Mouse (Mus musculus) heart, embryonic 12.5 days (tissue): ENCODE data around the gene Bbx. TPM values are rescaled to one million over a fixed set of nuclear protein-coding genes. Genes with fewer than 3 reads are reported as not detected.

ENCODE experiments used
- ATAC-seq: fragments of 200-750 bp; cut with Nextera tagmentation; 2 replicates; pipeline ENCODE4 v1.8.0; 2017; ENCODE audit warnings: moderate TSS enrichment, moderate library complexity; ENCODE audit not compliant: insufficient number of reproducible peaks, low FRiP score
- H3K27ac ChIP-seq: fragments of 300-500 bp; sonication (generic); 2 replicates; pipeline ENCODE4 v1.5.1; 2016; ENCODE audit warnings: mild to moderate bottlenecking, moderate library complexity; ENCODE audit not compliant: poor library complexity, severe bottlenecking
- H3K27me3 ChIP-seq: fragments of 300-500 bp; sonication (generic); replicated peaks from 2 replicates; pipeline ENCODE4 v1.6.1; 2016; ENCODE audit warnings: mild to moderate bottlenecking, moderate library complexity
- H3K36me3 ChIP-seq: fragments of 300-500 bp; sonication (generic); 2 replicates; pipeline ENCODE4 v1.6.1; 2016; ENCODE audit warnings: mild to moderate bottlenecking, moderate library complexity
- H3K4me1 ChIP-seq: fragments of 300-500 bp; sonication (generic); replicated peaks from 2 replicates; pipeline ENCODE4 v1.6.1; 2016; ENCODE audit warnings: mild to moderate bottlenecking
- H3K4me2 ChIP-seq: fragments of 300-500 bp; sonication (generic); 2 replicates; pipeline ENCODE4 v1.6.1; 2016; ENCODE audit warnings: mild to moderate bottlenecking, moderate library complexity
- H3K4me3 ChIP-seq: fragments of 300-500 bp; sonication (generic); 2 replicates; pipeline ENCODE4 v1.5.1; 2016; ENCODE audit warnings: mild to moderate bottlenecking
- H3K9ac ChIP-seq: fragments of 300-500 bp; sonication (generic); 2 replicates; pipeline ENCODE4 v1.6.1; 2016; ENCODE audit warnings: mild to moderate bottlenecking, moderate library complexity
- H3K9me3 ChIP-seq: fragments of 300-500 bp; sonication (generic); replicated peaks from 2 replicates; pipeline ENCODE4 v1.6.1; 2016; ENCODE audit warnings: mild to moderate bottlenecking, moderate library complexity
- WGBS: fragments of 180-500 bp; shearing (Covaris S2); methylation state at CpG from one replicate; pipeline ENCODE4 v1.1.7; 2016; 5-methylcytosine and 5-hydroxymethylcytosine counted together
- polyA plus RNA-seq: library from polyadenylated mRNA; unstranded; fragments of >200 nt; fragmentation: Nextera tagmentation; extraction: Ambion mirVana; gene quantifications from 2 replicates; pipeline ENCODE4 v1.2.1, GENCODE M21; 2016

Gene Bbx
- polyA plus RNA-seq, 1 experiment from 2014 or later = 37.7 TPM

DNA sequence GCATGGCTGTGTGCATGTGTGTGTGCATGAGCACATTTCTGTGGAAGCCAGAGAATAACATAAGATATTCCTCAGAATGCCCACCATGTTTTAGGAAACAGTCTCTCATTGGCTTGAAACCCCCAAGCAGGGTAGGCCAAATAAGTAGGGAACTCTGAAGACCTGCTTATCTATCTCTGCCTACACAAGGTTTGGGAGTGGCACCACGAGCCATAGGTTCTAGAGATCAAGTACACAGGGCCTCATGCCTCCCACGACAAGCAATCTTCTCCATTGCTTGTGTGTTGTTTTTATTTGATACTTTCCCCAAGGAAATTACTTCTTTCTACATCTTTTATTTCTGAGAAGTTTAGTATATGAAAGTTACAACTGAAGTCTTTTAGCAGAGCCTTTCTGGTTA is 61.8 kb downstream of the Bbx start:
- H3K4me1 ChIP-seq = peaks cover 13% of the 10 kb centered on the region

GRCm38 (mm10) chr16:50366556-50366955 is 65.6 kb downstream of the Bbx start:
- no peaks in the 10 kb centered on the region for H3K36me3 ChIP-seq
- 27% methylated on average over 5 of the region's 5 CpGs for WGBS
- no peak for ATAC-seq
- no peak overlapping the region for H3K9ac ChIP-seq
- no peaks in the 10 kb centered on the region for H3K9me3 ChIP-seq
- no peaks in the 10 kb centered on the region for H3K27me3 ChIP-seq
- peaks cover 26% of the 10 kb centered on the region for H3K4me1 ChIP-seq
- H3K4me3 ChIP-seq = no peak overlapping the region
- no peak overlapping the region; the same call in 1 of the 2 replicates for H3K27ac ChIP-seq
- H3K4me2 ChIP-seq = 0 out of 2 replicates have a peak overlapping the region, but pooled peaks have one; percentile 28

More for the DNA sequence above, 61.8 kb downstream of the Bbx start:
- no peak overlapping the region for H3K4me2 ChIP-seq
- no peak for ATAC-seq
- 60% methylated on average over 2 of the region's 2 CpGs for WGBS
- H3K9ac ChIP-seq = no peak overlapping the region
- no peaks in the 10 kb centered on the region for H3K27me3 ChIP-seq
- H3K4me3 ChIP-seq = no peak overlapping the region
- H3K9me3 ChIP-seq = no peaks in the 10 kb centered on the region
- H3K36me3 ChIP-seq = no peaks in the 10 kb centered on the region
- no peak overlapping the region for H3K27ac ChIP-seq

- H3K4me3 ChIP-seq = peak overlapping the region; percentile 50
Measured at GRCm38 (mm10) chr16:50364189-50365059, 67.8 kb downstream of the Bbx start.

DNA sequence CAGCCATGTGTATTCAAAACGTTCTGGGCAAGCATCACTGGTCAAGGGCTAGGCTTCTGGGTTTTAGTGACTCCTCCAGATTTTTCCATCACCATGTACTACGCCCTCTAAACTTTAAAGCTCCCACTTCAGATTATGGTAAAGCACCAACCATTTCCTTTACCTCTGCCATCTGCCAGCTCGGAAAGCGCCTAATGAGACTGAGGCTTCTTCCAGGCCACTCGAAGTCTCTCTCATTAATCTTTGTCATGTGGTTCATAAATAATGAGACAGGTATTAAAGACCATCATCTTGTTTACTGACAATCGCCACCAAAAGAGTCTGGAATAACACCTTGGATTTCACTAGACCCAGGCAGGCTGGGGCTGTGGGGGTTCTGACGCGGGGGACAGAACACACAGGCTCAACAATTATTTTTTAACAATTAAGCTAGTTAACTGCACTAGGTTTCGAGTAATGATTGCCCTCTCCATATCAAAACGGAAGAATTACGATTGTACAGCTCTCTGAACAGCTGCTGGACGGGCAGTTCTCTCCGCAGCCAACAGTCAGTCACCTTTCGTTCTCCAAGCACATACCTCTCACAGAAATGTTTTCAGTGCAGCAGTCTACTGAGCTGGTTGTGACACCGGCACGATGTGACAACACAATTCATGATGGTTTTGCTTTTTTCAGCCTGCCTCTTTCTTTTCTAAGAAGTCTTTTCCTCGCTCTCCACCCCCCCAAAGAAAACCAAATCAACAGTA is 68.6 kb downstream of the Bbx start:
- Histone ChIP-seq H3K27ac (peak overlapping the region; percentile 84), H3K4me1 (peaks cover 29% of the 10 kb centered on the region), H3K4me3 (peak overlapping the region; percentile 50), H3K9me3 (no peaks in the 10 kb centered on the region), H3K4me2 (peak overlapping the region; percentile 64), H3K27me3 (no peaks in the 10 kb centered on the region), H3K36me3 (no peaks in the 10 kb centered on the region), H3K9ac (peak overlapping the region; percentile 54)
- 59% methylated on average over 17 of the region's 17 CpGs for WGBS
- ATAC-seq = no peak

More at GRCm38 (mm10) chr16:50364189-50365059, 67.8 kb downstream of the Bbx start:
- peak; percentile 90 for ATAC-seq
- H3K27me3 ChIP-seq = no peaks in the 10 kb centered on the region
- H3K9me3 ChIP-seq = no peaks in the 10 kb centered on the region
- H3K36me3 ChIP-seq = no peaks in the 10 kb centered on the region
- H3K4me1 ChIP-seq = peaks cover 29% of the 10 kb centered on the region
- WGBS = 15% methylated on average over 11 of the region's 11 CpGs
- peak overlapping the region; percentile 64 for H3K4me2 ChIP-seq
- H3K9ac ChIP-seq = peak overlapping the region; percentile 54
- peak overlapping the region; percentile 84 for H3K27ac ChIP-seq

DNA sequence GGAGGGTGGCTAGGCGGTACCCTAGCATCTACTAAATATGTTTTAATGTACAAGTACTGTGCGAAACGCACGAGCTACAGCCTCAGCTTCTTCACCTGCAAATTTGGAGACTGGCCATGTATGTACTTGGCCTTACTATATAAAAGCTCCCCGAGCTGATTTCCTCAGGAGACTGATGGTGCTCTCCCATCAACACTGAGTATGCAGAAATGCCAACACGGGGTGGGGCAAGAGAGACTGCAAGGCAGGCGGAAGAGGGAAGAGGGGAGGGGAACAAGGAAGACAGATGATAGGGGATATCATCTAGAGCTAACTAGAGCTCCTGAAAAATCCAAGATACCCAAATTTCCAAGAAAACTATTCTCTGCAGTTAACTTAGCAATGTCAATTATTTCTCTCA is 71.6 kb downstream of the Bbx start:
- Histone ChIP-seq H3K36me3 (0 out of 2 replicates have a peak, but pooled peaks cover 2% of the 10 kb centered on the region), H3K27me3 (no peaks in the 10 kb centered on the region), H3K27ac (no peak overlapping the region), H3K9ac (no peak overlapping the region), H3K9me3 (no peaks in the 10 kb centered on the region), H3K4me2 (no peak overlapping the region), H3K4me1 (peaks cover 22% of the 10 kb centered on the region), H3K4me3 (no peak overlapping the region)
- 74% methylated on average over 7 of the region's 7 CpGs for WGBS
- no peak for ATAC-seq

GRCm38 (mm10) chr16:50329684-50330083 is 102.5 kb downstream of the Bbx start:
- ATAC-seq = no peak
- Histone ChIP-seq H3K9ac (no peak overlapping the region), H3K36me3 (no peaks in the 10 kb centered on the region), H3K4me2 (no peak overlapping the region), H3K9me3 (no peaks in the 10 kb centered on the region), H3K4me3 (no peak overlapping the region), H3K27ac (no peak overlapping the region), H3K4me1 (no peaks in the 10 kb centered on the region), H3K27me3 (no peaks in the 10 kb centered on the region)
- WGBS = 91% methylated on average over 2 of the region's 2 CpGs

GRCm38 (mm10) chr16:50324746-50325145 is 107.4 kb downstream of the Bbx start:
- no peaks in the 10 kb centered on the region for H3K9me3 ChIP-seq
- no peak overlapping the region for H3K9ac ChIP-seq
- no peaks in the 10 kb centered on the region for H3K36me3 ChIP-seq
- no peak overlapping the region for H3K4me2 ChIP-seq
- no peak overlapping the region for H3K27ac ChIP-seq
- 96% methylated on average over 2 of the region's 2 CpGs for WGBS
- ATAC-seq = no peak
- H3K4me1 ChIP-seq = no peaks in the 10 kb centered on the region
- no peaks in the 10 kb centered on the region for H3K27me3 ChIP-seq
- H3K4me3 ChIP-seq = no peak overlapping the region

DNA sequence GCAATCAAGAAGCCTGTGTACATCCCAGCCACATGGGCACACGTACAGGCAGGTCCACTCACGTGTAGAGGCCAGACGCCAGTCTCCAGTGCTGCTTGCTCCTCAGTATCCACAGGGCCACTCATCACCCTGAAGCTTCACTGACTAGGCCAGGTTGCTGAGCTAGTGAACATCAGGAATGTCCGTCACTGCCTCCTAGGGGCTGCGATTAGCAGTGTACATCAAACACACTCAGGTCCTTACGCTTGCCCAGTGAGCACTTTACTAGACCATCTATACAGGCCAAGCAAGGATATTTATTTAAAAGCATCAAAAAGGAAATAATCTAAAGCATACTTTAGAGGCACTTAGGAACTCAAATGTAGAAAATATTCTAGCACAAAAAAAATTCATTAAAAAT is 107.9 kb downstream of the Bbx start:
- H3K4me3 ChIP-seq = no peak overlapping the region
- H3K4me1 ChIP-seq = no peaks in the 10 kb centered on the region
- H3K27ac ChIP-seq = no peak overlapping the region
- H3K9me3 ChIP-seq = no peaks in the 10 kb centered on the region
- H3K4me2 ChIP-seq = no peak overlapping the region
- ATAC-seq = no peak
- 80% methylated on average over 6 of the region's 6 CpGs for WGBS
- H3K36me3 ChIP-seq = no peaks in the 10 kb centered on the region
- H3K27me3 ChIP-seq = no peaks in the 10 kb centered on the region
- no peak overlapping the region for H3K9ac ChIP-seq

DNA sequence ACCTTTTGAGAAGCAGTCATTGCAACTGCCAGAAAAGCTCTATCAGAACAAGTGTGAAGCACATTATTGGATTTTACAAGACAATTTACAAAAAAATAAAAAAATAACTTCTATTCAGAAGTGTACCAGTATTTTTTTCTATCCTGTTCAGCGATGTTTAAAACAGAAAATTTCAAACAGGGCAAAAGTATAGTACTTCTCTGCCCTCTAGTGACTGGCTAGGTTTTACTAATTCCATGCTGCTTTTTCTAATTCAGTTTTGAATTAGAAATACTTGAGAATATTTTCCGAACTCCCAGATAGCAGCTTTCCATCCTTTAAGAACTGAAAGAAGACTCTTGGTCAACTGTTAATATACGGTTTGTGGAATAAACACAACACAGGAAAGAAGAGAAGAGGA is 110.8 kb downstream of the Bbx start:
- no peaks in the 10 kb centered on the region for H3K9me3 ChIP-seq
- 79% methylated on average over 3 of the region's 3 CpGs for WGBS
- no peaks in the 10 kb centered on the region for H3K27me3 ChIP-seq
- no peak overlapping the region for H3K4me2 ChIP-seq
- H3K4me3 ChIP-seq = no peak overlapping the region
- H3K4me1 ChIP-seq = no peaks in the 10 kb centered on the region
- ATAC-seq = no peak
- H3K36me3 ChIP-seq = no peaks in the 10 kb centered on the region
- H3K27ac ChIP-seq = no peak overlapping the region
- no peak overlapping the region for H3K9ac ChIP-seq

DNA sequence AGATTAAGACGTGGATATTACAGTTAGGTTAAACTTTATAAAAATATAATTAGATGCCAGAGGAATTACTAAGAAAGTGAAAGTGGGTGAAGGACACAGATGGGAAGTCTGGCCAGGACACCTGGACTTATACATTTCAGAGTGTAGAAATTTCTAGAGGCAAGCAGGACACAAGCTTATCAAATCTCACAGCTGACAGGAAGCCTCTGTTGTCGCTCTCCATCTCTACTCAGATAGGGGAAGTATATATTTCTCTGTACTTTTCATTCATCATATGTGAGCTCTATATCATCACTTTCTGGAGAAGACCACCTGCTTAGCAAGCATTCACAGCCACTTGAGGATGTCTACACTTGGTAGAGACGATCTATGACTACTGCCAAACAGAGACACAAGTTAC is 113.9 kb downstream of the Bbx start:
- Histone ChIP-seq H3K27me3 (no peaks in the 10 kb centered on the region), H3K4me3 (no peak overlapping the region), H3K4me2 (no peak overlapping the region), H3K27ac (no peak overlapping the region), H3K4me1 (no peaks in the 10 kb centered on the region), H3K9me3 (no peaks in the 10 kb centered on the region), H3K9ac (no peak overlapping the region), H3K36me3 (no peaks in the 10 kb centered on the region)
- ATAC-seq = no peak
- 59% methylated on average over 3 of the region's 3 CpGs for WGBS

DNA sequence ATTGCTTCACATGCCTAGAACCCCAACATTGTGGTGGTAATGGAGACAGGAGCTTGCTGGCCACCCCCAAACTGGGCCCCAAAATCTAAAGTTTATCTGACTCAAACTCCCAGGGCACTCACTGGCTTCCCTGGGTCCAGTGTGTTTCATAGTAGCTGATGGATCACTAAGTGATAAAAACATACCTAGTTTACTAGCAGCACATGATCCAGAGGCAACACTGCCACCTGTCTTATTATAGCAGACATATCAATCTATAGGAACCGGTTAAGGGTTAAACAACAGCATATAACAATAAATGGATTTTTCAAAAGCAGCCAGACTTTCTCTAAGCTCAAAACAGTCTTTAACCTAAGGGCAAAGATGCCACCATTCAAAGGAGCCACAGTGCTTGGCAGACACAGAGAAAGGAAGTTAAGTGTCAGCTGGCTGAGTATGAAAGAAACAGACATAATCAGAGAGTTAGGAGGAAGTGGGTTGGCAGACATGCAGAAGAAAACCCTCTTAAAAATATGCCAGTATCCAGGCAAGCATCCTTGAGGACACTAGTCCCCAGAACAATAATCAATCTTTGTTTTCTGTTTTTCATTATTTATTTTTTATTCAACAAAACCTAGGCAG is 116.7 kb downstream of the Bbx start:
- Histone ChIP-seq H3K9ac (no peak overlapping the region), H3K4me2 (no peak overlapping the region), H3K9me3 (no peaks in the 10 kb centered on the region), H3K27ac (no peak overlapping the region), H3K4me3 (no peak overlapping the region), H3K36me3 (no peaks in the 10 kb centered on the region), H3K27me3 (no peaks in the 10 kb centered on the region), H3K4me1 (peaks cover 3% of the 10 kb centered on the region; the same call in 1 of the 2 replicates)
- no peak for ATAC-seq
- whole genome bisulfite sequencing = 92% methylated on average over 1 of the region's 1 CpGs
